Mouse (Mus musculus) monocyte, adult 59 days (primary cell): Measurements from ENCODE around the gene Rccd1. TPM values are rescaled to one million over a fixed set of nuclear protein-coding genes. Genes with fewer than 3 reads are reported as not detected.

Experiments
- total RNA-seq, 2 experiments: library from RNA; stranded (reverse); gene quantifications; one replicate each; pipeline ENCODE4 v1.2.4; 2023

Gene Rccd1
- 1 to 10 TPM; 5.6 to 7.4 TPM for total RNA-seq

GRCm38 (mm10) chr7:80324043-80324815 is at the start of gene Rccd1:
Gene Rccd1 (minus strand): TSS chr7:80324454.

GRCm38 (mm10) chr7:80371041-80371751 is 46.9 kb upstream of the Rccd1 start, which contains the start of gene Man2a2:
Gene Man2a2 (minus strand): TSS chr7:80371375.

GRCm38 (mm10) chr7:80342858-80343257 is 18.6 kb upstream of the Rccd1 start, which contains the start of gene Hddc3:
Gene Hddc3 (plus strand): TSS chr7:80343104.

GRCm38 (mm10) chr7:80340793-80341192 is 16.5 kb upstream of the Rccd1 start, which contains the start of gene Unc45a:
Gene Unc45a (minus strand): TSS chr7:80341005.

GRCm38 (mm10) chr7:80294062-80294763 is 30.0 kb downstream of the Rccd1 start, which contains the start of gene Prc1:
Gene Prc1 (plus strand): TSS chr7:80294450.

GRCm38 (mm10) chr7:80268897-80269750 is 55.1 kb downstream of the Rccd1 start, which contains the start of gene Vps33b:
Gene Vps33b (plus strand): TSS chr7:80269649.

GRCm38 (mm10) chr7:80260625-80261371 is 63.5 kb downstream of the Rccd1 start, which contains the start of gene Ngrn:
Gene Ngrn (plus strand): TSS chr7:80261215.

GRCm38 (mm10) chr7:80246148-80246721 is 78.0 kb downstream of the Rccd1 start, which contains the start of gene Ttll13:
Gene Ttll13 (plus strand): TSS chr7:80246376.

Other genes starting within 250 kb of the Rccd1 start
- 10 to 100 TPM; 46.3 to 53.6 TPM for gene Idh2, start 209.1 kb downstream of the Rccd1 start, total RNA-seq
- gene Sema4b, start 137.6 kb downstream of the Rccd1 start, total RNA-seq, result 10 to 100 TPM; 45.6 to 47.6 TPM
- gene Cib1, start 91.6 kb downstream of the Rccd1 start, total RNA-seq, result 100 to 1,000 TPM in 1 of 2 experiments, 10 to 100 TPM in 1; 99.5 to 121 TPM
- gene Gdpgp1, start 91.6 kb downstream of the Rccd1 start, total RNA-seq, result 1 to 10 TPM; 3.2 to 3.3 TPM
- under 1 TPM in 1 of 2 experiments, not detected in 1; 0.31 TPM for gene Ttll13, start 78.1 kb downstream of the Rccd1 start, total RNA-seq
- 10 to 100 TPM; 12.7 to 16.3 TPM for gene Ngrn, start 63.2 kb downstream of the Rccd1 start, total RNA-seq
- 10 to 100 TPM; 16.9 to 19.1 TPM for gene Vps33b, start 54.8 kb downstream of the Rccd1 start, total RNA-seq
- gene Prc1, start 30.0 kb downstream of the Rccd1 start, total RNA-seq, result 1 to 10 TPM; 2.8 to 5.4 TPM
- gene Unc45a, start 16.6 kb upstream of the Rccd1 start, total RNA-seq, result 10 to 100 TPM; 49.7 to 51.2 TPM
- 1 to 10 TPM; 6.3 to 8.1 TPM for gene Hddc3, start 18.6 kb upstream of the Rccd1 start, total RNA-seq
- 10 to 100 TPM; 58.5 to 59.3 TPM for gene Man2a2, start 46.9 kb upstream of the Rccd1 start, total RNA-seq
- 100 to 1,000 TPM; 460 to 463 TPM for gene Fes, start 63.5 kb upstream of the Rccd1 start, total RNA-seq
- gene Furin, start 81.0 kb upstream of the Rccd1 start, total RNA-seq, result 100 to 1,000 TPM; 207 to 214 TPM
- gene Blm, start 210.7 kb upstream of the Rccd1 start, total RNA-seq, result 1 to 10 TPM; 4.5 to 8.8 TPM